Mouse (Mus musculus) heart, adult 2 months (tissue): ENCODE data around the gene Fam189a1. TPM values are rescaled to one million over a fixed set of nuclear protein-coding genes. Genes with fewer than 3 reads are reported as not detected.

Experiments used
- DNase-seq, 2 experiments: peaks; one replicate each; pipeline ENCODE4 v3.0.0; 2021
- H3K27ac ChIP-seq: fragments of 200-600 bp; 2 replicates; pipeline ENCODE4 v1.8.1; 2022
- H3K27me3 ChIP-seq: fragments of 200-500 bp; 2 replicates; pipeline ENCODE4 v1.6.1; 2012; ENCODE audit warnings: mild to moderate bottlenecking, low read length, inconsistent platforms, mixed read lengths; ENCODE audit not compliant: control insufficient read depth, insufficient read depth
- H3K36me3 ChIP-seq: fragments of 200-500 bp; 2 replicates; pipeline ENCODE4 v1.6.1; 2012; ENCODE audit warnings: low read length, inconsistent platforms; ENCODE audit not compliant: control insufficient read depth, insufficient read depth
- H3K4me1 ChIP-seq: fragments of 200-500 bp; 2 replicates; pipeline ENCODE4 v1.6.1; 2011; ENCODE audit warnings: low read length; ENCODE audit not compliant: control insufficient read depth, insufficient read depth
- H3K4me3 ChIP-seq: fragments of 200-600 bp; 2 replicates; pipeline ENCODE4 v1.8.1; 2022
- H3K79me2 ChIP-seq: fragments of 200-500 bp; replicated peaks from 2 replicates; pipeline ENCODE4 v1.6.1; 2012; ENCODE audit warnings: mild to moderate bottlenecking, inconsistent platforms, low read length, moderate library complexity, mixed read lengths; ENCODE audit not compliant: control insufficient read depth, insufficient read depth
- H3K9ac ChIP-seq: fragments of 200-500 bp; 2 replicates; pipeline ENCODE4 v1.6.1; 2012; ENCODE audit warnings: low read depth, mild to moderate bottlenecking, control low read depth, inconsistent platforms, low read length, mixed read lengths
- CTCF ChIP-seq: fragments of 200-600 bp; IDR thresholded peaks from 2 replicates; pipeline ENCODE4 v1.8.1; 2022; ENCODE audit warnings: antibody characterized with exemption, mild to moderate bottlenecking, moderate library complexity
- EP300 ChIP-seq: fragments of 200-500 bp; IDR thresholded peaks from 2 replicates; pipeline ENCODE4 v1.6.1; 2011; ENCODE audit warnings: low read depth, low read length, control low read depth; ENCODE audit not compliant: insufficient read depth
- POLR2A ChIP-seq: fragments of 200-500 bp; IDR thresholded peaks from 2 replicates; pipeline ENCODE4 v1.6.1; 2011; ENCODE audit warnings: mild to moderate bottlenecking, low read depth, low read length, control low read depth; ENCODE audit not compliant: insufficient read depth
- WGBS: fragments of 180-500 bp; shearing (Covaris S2); methylation state at CpG from one replicate; pipeline ENCODE4 v1.1.7; 2018; 5-methylcytosine and 5-hydroxymethylcytosine counted together
- intact Hi-C: fragments of 180-260 bp; cut with DNase I; formaldehyde crosslinking; loops from one replicate; pipeline ENCODE4 v1.15.1; 2025
- polyA plus RNA-seq: library from polyadenylated mRNA; depleted of rRNA; stranded (reverse); fragments of >200 nt; gene quantifications from 2 replicates; pipeline ENCODE4 v1.2.3, GENCODE M21; 2012
- total RNA-seq, 2 experiments: library from RNA; stranded (reverse); gene quantifications; 2 replicates each; pipeline ENCODE4 v1.2.3; 2021

Gene Fam189a1
- total and polyA plus RNA-seq, 3 experiments = 0.64 TPM; not detected in 2

DNA sequence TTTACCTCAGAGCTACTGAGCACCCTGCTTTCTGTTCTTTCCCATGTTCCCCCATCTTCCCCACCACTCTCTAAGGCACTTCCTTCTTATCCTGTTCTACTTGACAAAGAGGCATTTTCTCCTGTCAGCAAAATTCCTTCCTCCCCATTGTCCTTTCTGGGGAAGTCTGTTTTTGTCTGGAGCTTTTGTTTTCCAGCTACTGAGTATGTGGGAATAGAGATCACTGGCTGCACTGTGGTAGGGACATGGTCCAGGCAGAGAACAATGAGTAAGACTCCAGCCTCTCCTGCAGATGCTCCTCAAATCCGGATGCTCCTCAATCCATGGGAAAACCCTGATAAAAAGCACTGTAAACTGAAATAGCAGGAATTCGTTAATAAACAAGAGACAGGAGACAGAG is 135.1 kb downstream of the Fam189a1 start:
- Histone ChIP-seq H3K4me3 (no peak overlapping the region), H3K36me3 (no peaks in the 10 kb centered on the region), H3K79me2 (no peaks in the 10 kb centered on the region), H3K4me1 (no peaks in the 10 kb centered on the region), H3K27ac (no peak overlapping the region), H3K9ac (no peak overlapping the region), H3K27me3 (no peaks in the 10 kb centered on the region)
- DNase-seq = no peak
- WGBS = 26% methylated on average over 2 of the region's 2 CpGs
- intact Hi-C loops = no loop called here
- TF ChIP-seq CTCF (no peak), EP300 (no peak), POLR2A (no peak)

DNA sequence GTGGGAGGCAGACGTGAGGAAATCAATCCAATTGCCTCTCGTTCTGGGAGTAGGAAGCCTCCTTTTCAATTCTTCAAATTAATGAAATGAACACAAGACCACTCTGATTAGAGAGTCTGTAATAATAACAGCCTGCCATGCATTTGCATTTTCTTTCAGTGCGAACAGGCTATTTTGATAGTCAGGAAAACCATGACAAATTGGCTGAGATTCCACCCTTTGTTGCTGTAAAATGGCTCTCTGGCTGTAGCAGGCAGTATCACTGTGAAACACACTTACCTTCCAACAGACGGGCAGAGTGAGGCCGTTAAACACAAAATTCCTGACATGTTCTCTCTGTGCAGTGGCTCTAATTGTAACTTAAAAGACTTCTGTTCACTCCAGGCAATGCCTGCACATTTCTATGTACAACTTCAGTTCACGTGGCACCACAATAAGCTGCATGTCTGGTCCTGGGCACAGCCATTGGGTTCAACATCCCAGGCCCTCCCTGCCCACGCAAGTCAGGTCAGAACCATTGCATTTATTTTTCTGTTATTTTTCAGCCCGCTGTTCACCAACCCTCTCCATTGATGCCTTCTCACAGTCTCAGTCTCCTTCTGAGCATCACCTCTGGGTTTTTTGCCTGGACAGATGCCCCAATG is 138.2 kb downstream of the Fam189a1 start:
- Histone ChIP-seq H3K79me2 (no peaks in the 10 kb centered on the region), H3K27me3 (no peaks in the 10 kb centered on the region), H3K4me1 (no peaks in the 10 kb centered on the region), H3K9ac (no peak overlapping the region), H3K4me3 (no peak overlapping the region), H3K27ac (no peak overlapping the region), H3K36me3 (no peaks in the 10 kb centered on the region)
- TF ChIP-seq CTCF (no peak), POLR2A (no peak), EP300 (no peak)
- intact Hi-C loops = no loop called here
- 81% methylated on average over 8 of the region's 8 CpGs for WGBS
- DNase-seq = no peak

- no peak for DNase-seq
- no peaks in the 10 kb centered on the region for H3K27me3 ChIP-seq
- H3K4me3 ChIP-seq = no peak overlapping the region
- no peaks in the 10 kb centered on the region for H3K4me1 ChIP-seq
- H3K79me2 ChIP-seq = no peaks in the 10 kb centered on the region
- no peaks in the 10 kb centered on the region for H3K36me3 ChIP-seq
- 78% methylated on average over 5 of the region's 5 CpGs for WGBS
- intact Hi-C loops = no loop called here
- H3K27ac ChIP-seq = no peak overlapping the region
- TF ChIP-seq EP300 = no peak
- no peak for TF ChIP-seq CTCF
- no peak for TF ChIP-seq POLR2A
- no peak overlapping the region for H3K9ac ChIP-seq
These were observed 139.0 kb downstream of the Fam189a1 start for GRCm38 (mm10) chr7:65017348-65017747.

DNA sequence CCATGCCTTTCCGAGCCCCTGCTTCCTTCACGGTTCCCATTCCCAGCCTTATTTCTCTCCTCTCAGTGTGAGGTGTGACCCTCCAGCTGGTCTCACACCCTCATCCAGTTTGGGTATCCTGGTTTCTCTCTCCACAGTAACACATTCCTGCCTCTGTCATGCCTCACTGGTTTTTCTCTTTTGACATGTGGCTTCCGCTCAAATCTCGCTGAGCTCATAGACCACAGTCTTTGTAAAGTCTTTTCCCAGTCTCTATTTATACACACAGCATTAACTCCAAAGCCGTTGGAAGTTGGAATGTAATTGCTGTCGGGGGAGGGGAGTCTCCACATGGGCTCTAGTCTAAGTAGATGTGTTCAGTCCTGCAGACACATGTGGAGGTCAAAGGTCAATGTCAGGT is 145.2 kb downstream of the Fam189a1 start:
- Histone ChIP-seq H3K36me3 (no peaks in the 10 kb centered on the region), H3K4me3 (no peak overlapping the region), H3K4me1 (no peaks in the 10 kb centered on the region), H3K9ac (no peak overlapping the region), H3K27me3 (no peaks in the 10 kb centered on the region), H3K27ac (no peak overlapping the region), H3K79me2 (no peaks in the 10 kb centered on the region)
- WGBS = 44% methylated on average over 6 of the region's 6 CpGs
- TF ChIP-seq POLR2A = no peak
- TF ChIP-seq EP300 = no peak
- TF ChIP-seq CTCF = no peak
- no peak for DNase-seq
- intact Hi-C loops = no loop called here

- intact Hi-C loops = no loop called here
- WGBS = 52% methylated on average over 6 of the region's 6 CpGs
- no peaks in the 10 kb centered on the region for H3K4me1 ChIP-seq
- no peak for TF ChIP-seq POLR2A
- TF ChIP-seq EP300 = no peak
- TF ChIP-seq CTCF = no peak
- no peak overlapping the region for H3K4me3 ChIP-seq
- no peaks in the 10 kb centered on the region for H3K27me3 ChIP-seq
- no peak overlapping the region for H3K27ac ChIP-seq
- H3K79me2 ChIP-seq = no peaks in the 10 kb centered on the region
- H3K9ac ChIP-seq = no peak overlapping the region
- H3K36me3 ChIP-seq = no peaks in the 10 kb centered on the region
- DNase-seq = no peak
These were observed 146.1 kb downstream of the Fam189a1 start for GRCm38 (mm10) chr7:65010275-65010674.

- Histone ChIP-seq H3K27ac (no peak overlapping the region), H3K36me3 (no peaks in the 10 kb centered on the region), H3K4me3 (no peak overlapping the region), H3K9ac (no peak overlapping the region), H3K4me1 (no peaks in the 10 kb centered on the region), H3K27me3 (no peaks in the 10 kb centered on the region), H3K79me2 (no peaks in the 10 kb centered on the region)
- DNase-seq = no peak
- intact Hi-C loops = no loop called here
- WGBS = 62% methylated on average over 2 of the region's 2 CpGs
- TF ChIP-seq POLR2A (no peak), EP300 (no peak), CTCF (no peak)
These were observed 150.6 kb downstream of the Fam189a1 start for GRCm38 (mm10) chr7:65005731-65006130.
